Mouse (Mus musculus): Measurements from ENCODE around the gene Ccdc149. TPM values are rescaled to one million over a fixed set of nuclear protein-coding genes. Genes with fewer than 3 reads are reported as not detected.

Ccdc149 gene
- polyA plus RNA-seq, 1 experiment from 2014 or later: 1.9 TPM

- Histone ChIP-seq H3K36me3 (no peaks in the 10 kb centered on the region), H3K27ac (replicated peaks) (no peak overlapping the region), H3K4me1 (no peaks in the 10 kb centered on the region), H3K4me3 (no peak overlapping the region), H3K27me3 (ENCODE audit: low read depth, poor library complexity, severe bottlenecking) (no peaks in the 10 kb centered on the region), H3K9me3 (replicated peaks) (no peaks in the 10 kb centered on the region)
- DNase-seq (ENCODE audit: low spot score): no peak
- WGBS: 86% methylated on average over 16 of the region's 16 CpGs
Observed at GRCm38 (mm10) chr5:52391471-52391870, 79.8 kb downstream of the Ccdc149 start.

GRCm38 (mm10) chr5:52390381-52390780, 80.9 kb downstream of the Ccdc149 start:
- H3K9me3 ChIP-seq (replicated peaks): no peaks in the 10 kb centered on the region
- no peaks in the 10 kb centered on the region for H3K4me1 ChIP-seq
- H3K4me3 ChIP-seq: no peak overlapping the region
- no peaks in the 10 kb centered on the region for H3K36me3 ChIP-seq
- WGBS: 89% methylated on average over 6 of the region's 6 CpGs
- no peak overlapping the region for H3K27ac ChIP-seq (replicated peaks)
- no peak for DNase-seq (ENCODE audit: low spot score)
- no peaks in the 10 kb centered on the region for H3K27me3 ChIP-seq (ENCODE audit: low read depth, poor library complexity, severe bottlenecking)

GRCm38 (mm10) chr5:52388092-52388749, 83.1 kb downstream of the Ccdc149 start:
- Histone ChIP-seq H3K4me1 (no peaks in the 10 kb centered on the region), H3K36me3 (no peaks in the 10 kb centered on the region), H3K4me3 (no peak overlapping the region), H3K27ac (replicated peaks) (no peak overlapping the region), H3K27me3 (ENCODE audit: low read depth, poor library complexity, severe bottlenecking) (no peaks in the 10 kb centered on the region), H3K9me3 (replicated peaks) (no peaks in the 10 kb centered on the region)
- no peak for DNase-seq (ENCODE audit: low spot score)
- WGBS: 72% methylated on average over 7 of the region's 7 CpGs

- Histone ChIP-seq H3K27me3 (ENCODE audit: low read depth, poor library complexity, severe bottlenecking) (no peaks in the 10 kb centered on the region), H3K36me3 (no peaks in the 10 kb centered on the region), H3K4me1 (no peaks in the 10 kb centered on the region), H3K27ac (replicated peaks) (no peak overlapping the region), H3K9me3 (replicated peaks) (no peaks in the 10 kb centered on the region), H3K4me3 (no peak overlapping the region)
- 86% methylated on average over 2 of the region's 2 CpGs for WGBS
- DNase-seq (ENCODE audit: low spot score): no peak
Observed at GRCm38 (mm10) chr5:52386016-52386415, 85.3 kb downstream of the Ccdc149 start.

- H3K36me3 ChIP-seq: no peaks in the 10 kb centered on the region
- H3K4me1 ChIP-seq: no peaks in the 10 kb centered on the region
- no peak for DNase-seq (ENCODE audit: low spot score)
- WGBS: 93% methylated on average over 5 of the region's 5 CpGs
- H3K27me3 ChIP-seq (ENCODE audit: low read depth, poor library complexity, severe bottlenecking): no peaks in the 10 kb centered on the region
- no peak overlapping the region for H3K4me3 ChIP-seq
- H3K27ac ChIP-seq (replicated peaks): no peak overlapping the region
- H3K9me3 ChIP-seq (replicated peaks): no peaks in the 10 kb centered on the region
Observed at GRCm38 (mm10) chr5:52383748-52384147, 87.6 kb downstream of the Ccdc149 start.

GRCm38 (mm10) chr5:52382837-52383236, 88.5 kb downstream of the Ccdc149 start:
- no peak overlapping the region for H3K27ac ChIP-seq (replicated peaks)
- no peaks in the 10 kb centered on the region for H3K27me3 ChIP-seq (ENCODE audit: low read depth, poor library complexity, severe bottlenecking)
- WGBS: 87% methylated on average over 8 of the region's 8 CpGs
- no peak overlapping the region for H3K4me3 ChIP-seq
- H3K4me1 ChIP-seq: no peaks in the 10 kb centered on the region
- H3K9me3 ChIP-seq (replicated peaks): no peaks in the 10 kb centered on the region
- no peak for DNase-seq (ENCODE audit: low spot score)
- H3K36me3 ChIP-seq: no peaks in the 10 kb centered on the region

GRCm38 (mm10) chr5:52375847-52376246, 95.5 kb downstream of the Ccdc149 start:
- DNase-seq (ENCODE audit: low spot score): no peak
- no peak overlapping the region for H3K4me3 ChIP-seq
- no peaks in the 10 kb centered on the region for H3K9me3 ChIP-seq (replicated peaks)
- H3K36me3 ChIP-seq: no peaks in the 10 kb centered on the region
- H3K27ac ChIP-seq (replicated peaks): no peak overlapping the region
- no peaks in the 10 kb centered on the region for H3K27me3 ChIP-seq (ENCODE audit: low read depth, poor library complexity, severe bottlenecking)
- H3K4me1 ChIP-seq: no peaks in the 10 kb centered on the region
- WGBS: 92% methylated on average over 9 of the region's 9 CpGs

- 94% methylated on average over 6 of the region's 6 CpGs for WGBS
- Histone ChIP-seq H3K4me3 (no peak overlapping the region), H3K9me3 (replicated peaks) (no peaks in the 10 kb centered on the region), H3K4me1 (peaks cover 7% of the 10 kb centered on the region), H3K36me3 (no peaks in the 10 kb centered on the region), H3K27ac (replicated peaks) (no peak overlapping the region), H3K27me3 (ENCODE audit: low read depth, poor library complexity, severe bottlenecking) (peaks cover 23% of the 10 kb centered on the region)
- no peak for DNase-seq (ENCODE audit: low spot score)
Observed at GRCm38 (mm10) chr5:52370901-52371300, 100.4 kb downstream of the Ccdc149 start.

GRCm38 (mm10) chr5:52367866-52368840, 103.2 kb downstream of the Ccdc149 start:
- Histone ChIP-seq H3K4me3 (peak overlapping the region; percentile 36), H3K9me3 (replicated peaks) (no peaks in the 10 kb centered on the region), H3K27me3 (ENCODE audit: low read depth, poor library complexity, severe bottlenecking) (peaks cover 23% of the 10 kb centered on the region), H3K4me1 (peaks cover 18% of the 10 kb centered on the region), H3K27ac (replicated peaks) (peak overlapping the region; percentile 77), H3K36me3 (no peaks in the 10 kb centered on the region)
- peak; percentile 45 for DNase-seq (ENCODE audit: low spot score)
- WGBS: 51% methylated on average over 63 of the region's 63 CpGs

GRCm38 (mm10) chr5:52366661-52367060, 104.7 kb downstream of the Ccdc149 start:
- DNase-seq (ENCODE audit: low spot score): no peak
- peaks cover 23% of the 10 kb centered on the region for H3K27me3 ChIP-seq (ENCODE audit: low read depth, poor library complexity, severe bottlenecking)
- no peaks in the 10 kb centered on the region for H3K36me3 ChIP-seq
- H3K4me1 ChIP-seq: peaks cover 28% of the 10 kb centered on the region
- H3K4me3 ChIP-seq: no peak overlapping the region
- no peaks in the 10 kb centered on the region for H3K9me3 ChIP-seq (replicated peaks)
- H3K27ac ChIP-seq (replicated peaks): no peak overlapping the region
- 66% methylated on average over 2 of the region's 2 CpGs for WGBS

GRCm38 (mm10) chr5:52365930-52366329, 105.4 kb downstream of the Ccdc149 start:
- no peak overlapping the region for H3K27ac ChIP-seq (replicated peaks)
- DNase-seq (ENCODE audit: low spot score): no peak
- H3K36me3 ChIP-seq: no peaks in the 10 kb centered on the region
- H3K27me3 ChIP-seq (ENCODE audit: low read depth, poor library complexity, severe bottlenecking): peaks cover 23% of the 10 kb centered on the region
- no peaks in the 10 kb centered on the region for H3K9me3 ChIP-seq (replicated peaks)
- 92% methylated on average over 5 of the region's 5 CpGs for WGBS
- H3K4me1 ChIP-seq: peaks cover 28% of the 10 kb centered on the region
- no peak overlapping the region for H3K4me3 ChIP-seq

- 69% methylated on average over 5 of the region's 5 CpGs for WGBS
- Histone ChIP-seq H3K9me3 (replicated peaks) (no peaks in the 10 kb centered on the region), H3K27me3 (ENCODE audit: low read depth, poor library complexity, severe bottlenecking) (peaks cover 23% of the 10 kb centered on the region), H3K36me3 (no peaks in the 10 kb centered on the region), H3K27ac (replicated peaks) (no peak overlapping the region), H3K4me1 (peaks cover 37% of the 10 kb centered on the region), H3K4me3 (no peak overlapping the region)
- DNase-seq (ENCODE audit: low spot score): no peak
Observed at GRCm38 (mm10) chr5:52364521-52364920, 106.8 kb downstream of the Ccdc149 start.
